Comparison of ENCODE assay signal across 8 mouse cellular contexts in the genomic region with DNA sequence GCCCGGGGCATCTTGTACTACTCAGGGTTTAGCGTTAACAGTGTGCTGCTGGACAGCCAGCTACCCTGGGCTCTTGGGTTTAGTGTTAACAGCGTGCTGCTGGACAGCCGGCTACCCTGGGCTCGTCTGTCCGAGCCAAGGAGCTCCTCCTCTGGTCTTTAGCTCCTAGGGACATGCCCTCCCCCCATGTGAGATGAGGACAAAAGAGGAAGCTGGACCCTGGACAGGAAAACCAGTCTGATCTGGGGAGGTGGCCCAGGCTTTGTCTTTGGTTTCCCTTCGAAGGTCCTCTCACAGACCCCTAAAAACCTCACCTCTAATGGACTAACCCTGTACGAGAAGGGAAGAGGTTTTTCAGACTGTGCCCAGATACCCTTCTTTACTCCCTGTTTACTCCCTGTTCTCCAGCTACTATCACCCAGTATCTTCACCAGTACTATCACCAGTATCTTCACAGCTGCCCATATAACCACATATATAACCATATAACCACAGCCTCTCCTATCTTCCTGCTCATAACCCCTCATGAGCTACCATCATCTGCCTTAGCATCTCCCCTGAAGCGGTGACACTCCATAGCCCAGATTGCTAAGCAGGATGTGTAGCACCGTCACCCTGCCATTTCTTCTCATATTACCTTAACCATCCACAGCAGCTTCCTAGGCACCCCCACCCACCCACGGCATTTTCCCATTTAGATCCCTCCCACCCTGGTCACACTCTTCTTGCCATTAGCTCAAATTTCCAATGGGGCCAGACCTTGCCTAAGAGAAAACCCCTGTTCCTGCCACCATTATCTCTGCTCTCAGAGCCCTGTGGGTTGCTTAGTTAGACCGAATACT. TPM values are rescaled to one million over a fixed set of nuclear protein-coding genes. Genes with fewer than 3 reads are reported as not detected.
DNase-seq lines count a peak whose midpoint lies in the region; ATAC-seq and TF ChIP-seq lines count a peak whose summit lies in the region.

No protein-coding gene starts in this region.

- TF ChIP-seq CTCF in hindbrain, postnatal 0 days (IDR thresholded peaks at IDR 0.05; ENCODE audit: low read depth), result no peak
- no peak for TF ChIP-seq CTCF in lung, postnatal 0 days (IDR thresholded peaks at IDR 0.05)

- TF ChIP-seq EP300 in lung, postnatal 0 days (IDR thresholded peaks at IDR 0.05), result no peak

- H3K9ac ChIP-seq in hindbrain, embryonic 13.5 days, result no peak overlapping the region
- H3K9ac ChIP-seq in hindbrain, postnatal 0 days (replicated peaks; ENCODE audit: low read length), result no peak overlapping the region
- H3K9ac ChIP-seq in intestine, embryonic 15.5 days, result 0 out of 2 replicates have a peak overlapping the region, but pooled peaks have one; percentile 13
- H3K9ac ChIP-seq in lung, postnatal 0 days (replicated peaks; ENCODE audit: low read depth), result 0 out of 2 replicates have a peak overlapping the region, but pooled peaks have one; percentile 16
- no peak overlapping the region for H3K9ac ChIP-seq in midbrain, embryonic 13.5 days (replicated peaks)

- no peak for DNase-seq in hindbrain, postnatal 0 days (ENCODE audit: low spot score)
- DNase-seq in lung, postnatal 0 days (ENCODE audit: low spot score), result peak; percentile 48
- DNase-seq in layer of hippocampus, adult 18-20 months (ENCODE audit: low spot score in 2 of 2), result no peak
- no peak for DNase-seq in layer of hippocampus, postnatal 36 days

- 61% methylated on average over 12 of the region's 12 CpGs for WGBS in hindbrain, embryonic 13.5 days
- WGBS in hindbrain, postnatal 0 days, result 54% methylated on average over 12 of the region's 12 CpGs
- WGBS in intestine, embryonic 15.5 days, result 58% methylated on average over 12 of the region's 12 CpGs
- 40% methylated on average over 12 of the region's 12 CpGs for WGBS in lung, postnatal 0 days
- 54% methylated on average over 12 of the region's 12 CpGs for WGBS in midbrain, embryonic 13.5 days

- H3K4me3 ChIP-seq in hindbrain, embryonic 13.5 days, result no peak overlapping the region
- no peak overlapping the region for H3K4me3 ChIP-seq in hindbrain, postnatal 0 days (ENCODE audit: low read length)
- H3K4me3 ChIP-seq in brown adipose tissue, adult 24 weeks (ENCODE audit: insufficient read depth, low read depth, low read length), result peak overlapping the region; percentile 100
- H3K4me3 ChIP-seq in intestine, embryonic 15.5 days (replicated peaks), result no peak overlapping the region
- H3K4me3 ChIP-seq in lung, postnatal 0 days (ENCODE audit: low read depth, low read length), result peak overlapping the region; percentile 93; the same call in 1 of the 2 replicates
- no peak overlapping the region for H3K4me3 ChIP-seq in midbrain, embryonic 13.5 days (replicated peaks)

- H3K9me3 ChIP-seq in hindbrain, embryonic 13.5 days, result no peaks in the 10 kb centered on the region
- H3K9me3 ChIP-seq in hindbrain, postnatal 0 days (ENCODE audit: low read length), result no peaks in the 10 kb centered on the region
- H3K9me3 ChIP-seq in intestine, embryonic 15.5 days, result no peaks in the 10 kb centered on the region
- H3K9me3 ChIP-seq in lung, postnatal 0 days (ENCODE audit: low read length), result no peaks in the 10 kb centered on the region
- no peaks in the 10 kb centered on the region for H3K9me3 ChIP-seq in midbrain, embryonic 13.5 days

- H3K4me1 ChIP-seq in hindbrain, embryonic 13.5 days (replicated peaks), result peaks cover 49% of the 10 kb centered on the region
- 0 out of 2 replicates have a peak, but pooled peaks cover 5% of the 10 kb centered on the region for H3K4me1 ChIP-seq in hindbrain, postnatal 0 days (ENCODE audit: insufficient read depth, low read length)
- H3K4me1 ChIP-seq in brown adipose tissue, adult 24 weeks (ENCODE audit: control insufficient read depth, insufficient read depth, insufficient read length, low read length), result peaks cover 36% of the 10 kb centered on the region
- H3K4me1 ChIP-seq in intestine, embryonic 15.5 days (replicated peaks), result peaks cover 61% of the 10 kb centered on the region
- H3K4me1 ChIP-seq in lung, postnatal 0 days (ENCODE audit: insufficient read depth, low read depth, low read length), result peaks cover 55% of the 10 kb centered on the region
- peaks cover 46% of the 10 kb centered on the region for H3K4me1 ChIP-seq in midbrain, embryonic 13.5 days (replicated peaks)

- H3K4me2 ChIP-seq in hindbrain, embryonic 13.5 days, result peak overlapping the region; percentile 7; the same call in 1 of the 2 replicates
- H3K4me2 ChIP-seq in hindbrain, postnatal 0 days (ENCODE audit: low read depth, low read length), result no peak overlapping the region
- H3K4me2 ChIP-seq in intestine, embryonic 15.5 days (replicated peaks), result peak overlapping the region; percentile 80
- H3K4me2 ChIP-seq in lung, postnatal 0 days (replicated peaks; ENCODE audit: low read depth, low read length), result peak overlapping the region; percentile 81
- no peak overlapping the region for H3K4me2 ChIP-seq in midbrain, embryonic 13.5 days (replicated peaks)

- H3K27me3 ChIP-seq in hindbrain, embryonic 13.5 days, result no peaks in the 10 kb centered on the region
- H3K27me3 ChIP-seq in hindbrain, postnatal 0 days (ENCODE audit: insufficient read depth, low read length), result no peaks in the 10 kb centered on the region
- H3K27me3 ChIP-seq in intestine, embryonic 15.5 days (replicated peaks), result no peaks in the 10 kb centered on the region
- no peaks in the 10 kb centered on the region for H3K27me3 ChIP-seq in lung, postnatal 0 days (replicated peaks; ENCODE audit: insufficient read depth, low read length)
- no peaks in the 10 kb centered on the region for H3K27me3 ChIP-seq in midbrain, embryonic 13.5 days

- no peaks in the 10 kb centered on the region for H3K36me3 ChIP-seq in hindbrain, embryonic 13.5 days
- no peaks in the 10 kb centered on the region for H3K36me3 ChIP-seq in hindbrain, postnatal 0 days (ENCODE audit: insufficient read depth, low read length)
- no peaks in the 10 kb centered on the region for H3K36me3 ChIP-seq in intestine, embryonic 15.5 days
- H3K36me3 ChIP-seq in lung, postnatal 0 days (ENCODE audit: insufficient read depth, low read length), result no peaks in the 10 kb centered on the region
- H3K36me3 ChIP-seq in midbrain, embryonic 13.5 days, result no peaks in the 10 kb centered on the region

- ATAC-seq in hindbrain, embryonic 13.5 days (ENCODE audit: low FRiP score), result no peak
- no peak for ATAC-seq in hindbrain, postnatal 0 days
- no peak for ATAC-seq in intestine, embryonic 15.5 days
- ATAC-seq in lung, postnatal 0 days, result no peak
- no peak for ATAC-seq in midbrain, embryonic 13.5 days

- no peak overlapping the region for H3K27ac ChIP-seq in hindbrain, embryonic 13.5 days
- H3K27ac ChIP-seq in hindbrain, postnatal 0 days, result no peak overlapping the region
- peak overlapping the region; percentile 91 for H3K27ac ChIP-seq in brown adipose tissue, adult 24 weeks (replicated peaks; ENCODE audit: low read depth, low read length)
- 0 out of 2 replicates have a peak overlapping the region, but pooled peaks have one; percentile 10 for H3K27ac ChIP-seq in intestine, embryonic 15.5 days
- H3K27ac ChIP-seq in lung, postnatal 0 days (ENCODE audit: low read length), result peak overlapping the region; percentile 76
- no peak overlapping the region for H3K27ac ChIP-seq in midbrain, embryonic 13.5 days

RNA-seq across cellular contexts. Expression of a gene that starts 8.7 kb away (rescaled TPM):
- polyA plus RNA-seq in hindbrain, embryonic 13.5 days (2015; fragmentation: Nextera tagmentation; extraction: Ambion mirVana), result 19.1 and 21.0 TPM in 2 replicates
- 12.8 and 17.0 TPM in 2 replicates for total RNA-seq in hindbrain, postnatal 0 days (2014; rRNA removed)
- polyA plus RNA-seq in hindbrain, postnatal 0 days (2015; fragmentation: Nextera tagmentation; extraction: Ambion mirVana), result 22.1 and 22.6 TPM in 2 replicates
- 25.4 and 29.6 TPM in 2 replicates for polyA plus RNA-seq in brown adipose tissue, adult 24 weeks (2012; ENCODE audit: insufficient read depth, insufficient read length, missing spikeins)
- 60.2 and 62.1 TPM in 2 replicates for polyA plus RNA-seq in intestine, embryonic 15.5 days (2015; fragmentation: Nextera tagmentation; extraction: Ambion mirVana)
- 133 and 141 TPM in 2 replicates for polyA plus RNA-seq in lung, postnatal 0 days (2015; fragmentation: Nextera tagmentation; extraction: Ambion mirVana)
- 10 to 100 TPM; 27.8 to 32.9 TPM for total RNA-seq in layer of hippocampus, adult 18-20 months (2021)
- total RNA-seq in layer of hippocampus, postnatal 36 days (2021), result 10 to 100 TPM; 23.9 to 29.4 TPM
- 14.4 and 17.6 TPM in 2 replicates for polyA plus RNA-seq in midbrain, embryonic 13.5 days (2015; fragmentation: Nextera tagmentation; extraction: Ambion mirVana)

RNA-seq across cellular contexts. Expression of a gene that starts 20.4 kb away (rescaled TPM):
- 9.6 and 9.9 TPM in 2 replicates for polyA plus RNA-seq in hindbrain, embryonic 13.5 days (2015; fragmentation: Nextera tagmentation; extraction: Ambion mirVana)
- 32.9 and 34.6 TPM in 2 replicates for total RNA-seq in hindbrain, postnatal 0 days (2014; rRNA removed)
- 17.5 and 17.9 TPM in 2 replicates for polyA plus RNA-seq in hindbrain, postnatal 0 days (2015; fragmentation: Nextera tagmentation; extraction: Ambion mirVana)
- 46.5 and 52.6 TPM in 2 replicates for polyA plus RNA-seq in brown adipose tissue, adult 24 weeks (2012; ENCODE audit: insufficient read depth, insufficient read length, missing spikeins)
- 20.1 TPM in 2 replicates for polyA plus RNA-seq in intestine, embryonic 15.5 days (2015; fragmentation: Nextera tagmentation; extraction: Ambion mirVana)
- polyA plus RNA-seq in lung, postnatal 0 days (2015; fragmentation: Nextera tagmentation; extraction: Ambion mirVana), result 18.6 and 19.1 TPM in 2 replicates
- total RNA-seq in layer of hippocampus, adult 18-20 months (2021), result 10 to 100 TPM; 66.7 to 71.6 TPM
- 10 to 100 TPM; 66.1 to 67.8 TPM for total RNA-seq in layer of hippocampus, postnatal 36 days (2021)
- polyA plus RNA-seq in midbrain, embryonic 13.5 days (2015; fragmentation: Nextera tagmentation; extraction: Ambion mirVana), result 8.1 and 8.5 TPM in 2 replicates

RNA-seq across cellular contexts. Expression of a gene that starts 37.2 kb away (rescaled TPM):
- polyA plus RNA-seq in hindbrain, embryonic 13.5 days (2015; fragmentation: Nextera tagmentation; extraction: Ambion mirVana), result 48.0 and 53.0 TPM in 2 replicates
- total RNA-seq in hindbrain, postnatal 0 days (2014; rRNA removed), result 50.0 and 73.0 TPM in 2 replicates
- polyA plus RNA-seq in hindbrain, postnatal 0 days (2015; fragmentation: Nextera tagmentation; extraction: Ambion mirVana), result 59.3 and 61.7 TPM in 2 replicates
- polyA plus RNA-seq in brown adipose tissue, adult 24 weeks (2012; ENCODE audit: insufficient read depth, insufficient read length, missing spikeins), result 39.2 and 54.0 TPM in 2 replicates
- polyA plus RNA-seq in intestine, embryonic 15.5 days (2015; fragmentation: Nextera tagmentation; extraction: Ambion mirVana), result 98.9 and 109 TPM in 2 replicates
- 109 and 137 TPM in 2 replicates for polyA plus RNA-seq in lung, postnatal 0 days (2015; fragmentation: Nextera tagmentation; extraction: Ambion mirVana)
- total RNA-seq in layer of hippocampus, adult 18-20 months (2021), result 10 to 100 TPM; 27.8 to 29.5 TPM
- total RNA-seq in layer of hippocampus, postnatal 36 days (2021), result 10 to 100 TPM; 27.1 to 29.1 TPM
- 50.1 and 51.6 TPM in 2 replicates for polyA plus RNA-seq in midbrain, embryonic 13.5 days (2015; fragmentation: Nextera tagmentation; extraction: Ambion mirVana)

RNA-seq across cellular contexts. Expression of a gene that starts 37.2 kb away (rescaled TPM):
- 23.4 and 25.0 TPM in 2 replicates for polyA plus RNA-seq in hindbrain, embryonic 13.5 days (2015; fragmentation: Nextera tagmentation; extraction: Ambion mirVana)
- 33.9 and 37.1 TPM in 2 replicates for total RNA-seq in hindbrain, postnatal 0 days (2014; rRNA removed)
- polyA plus RNA-seq in hindbrain, postnatal 0 days (2015; fragmentation: Nextera tagmentation; extraction: Ambion mirVana), result 11.0 and 11.2 TPM in 2 replicates
- 10.3 and 12.3 TPM in 2 replicates for polyA plus RNA-seq in brown adipose tissue, adult 24 weeks (2012; ENCODE audit: insufficient read depth, insufficient read length, missing spikeins)
- polyA plus RNA-seq in intestine, embryonic 15.5 days (2015; fragmentation: Nextera tagmentation; extraction: Ambion mirVana), result 31.4 and 33.4 TPM in 2 replicates
- polyA plus RNA-seq in lung, postnatal 0 days (2015; fragmentation: Nextera tagmentation; extraction: Ambion mirVana), result 15.5 and 17.0 TPM in 2 replicates
- 10 to 100 TPM; 41.3 to 43.9 TPM for total RNA-seq in layer of hippocampus, adult 18-20 months (2021)
- total RNA-seq in layer of hippocampus, postnatal 36 days (2021), result 10 to 100 TPM; 38.8 to 44.9 TPM
- polyA plus RNA-seq in midbrain, embryonic 13.5 days (2015; fragmentation: Nextera tagmentation; extraction: Ambion mirVana), result 27.2 and 27.4 TPM in 2 replicates

Comparison
In these comparisons a context has a peak if more than half of its experiments do, and no peak if none do; other contexts are left out.
1. H3K4me2 ChIP-seq: peak in hindbrain, embryonic 13.5 days (single experiment), intestine, embryonic 15.5 days (single experiment) and lung, postnatal 0 days (single experiment); none in hindbrain, postnatal 0 days (single experiment) and midbrain, embryonic 13.5 days (single experiment).
2. H3K27ac ChIP-seq: peak in brown adipose tissue, adult 24 weeks (single experiment), intestine, embryonic 15.5 days (single experiment) and lung, postnatal 0 days (single experiment); none in hindbrain, embryonic 13.5 days (single experiment), hindbrain, postnatal 0 days (single experiment) and midbrain, embryonic 13.5 days (single experiment).
3. H3K4me3 ChIP-seq: peak in brown adipose tissue, adult 24 weeks (single experiment) and lung, postnatal 0 days (single experiment); none in hindbrain, embryonic 13.5 days (single experiment), hindbrain, postnatal 0 days (single experiment), intestine, embryonic 15.5 days (single experiment) and midbrain, embryonic 13.5 days (single experiment).
4. H3K9ac ChIP-seq: peak in intestine, embryonic 15.5 days (single experiment) and lung, postnatal 0 days (single experiment); none in hindbrain, embryonic 13.5 days (single experiment), hindbrain, postnatal 0 days (single experiment) and midbrain, embryonic 13.5 days (single experiment).